Mouse (Mus musculus) CH12.LX (cell line): ENCODE data around the gene Pmepa1. TPM values are rescaled to one million over a fixed set of nuclear protein-coding genes. Genes with fewer than 3 reads are reported as not detected.

ENCODE experiments used
- DNase-seq: peaks from one replicate; pipeline ENCODE4 v3.0.0-alpha.2; 2013; ENCODE audit errors: extremely low read depth
- H3K27ac ChIP-seq: 2 replicates; pipeline ENCODE4 v1.5.1; 2012; ENCODE audit warnings: low read depth, mild to moderate bottlenecking, control low read depth, moderate library complexity; ENCODE audit not compliant: insufficient read depth
- H3K27me3 ChIP-seq: replicated peaks from 2 replicates; pipeline ENCODE3; 2012; ENCODE audit warnings: inconsistent platforms
- H3K36me3 ChIP-seq, 2 experiments: replicated peaks in 1 of 2; 2 replicates each; pipeline versions ENCODE3 to v1.6.1; 2012; ENCODE audit warnings: inconsistent platforms in 1 of 2, low read length in 1 of 2, mild to moderate bottlenecking in 1 of 2, mixed read lengths in 1 of 2, moderate library complexity in 1 of 2; ENCODE audit not compliant: control insufficient read depth in 1 of 2, insufficient read depth in 1 of 2
- H3K4me1 ChIP-seq, 2 experiments: 2 replicates each; pipeline ENCODE4 v1.6.1; 2012; ENCODE audit warnings: inconsistent platforms in 1 of 2, moderate library complexity in 1 of 2; ENCODE audit not compliant: insufficient read depth in 2 of 2, control insufficient read depth in 1 of 2
- H3K4me2 ChIP-seq: 2 replicates; pipeline ENCODE4 v1.6.1; 2012; ENCODE audit warnings: low read depth, mild to moderate bottlenecking, control low read depth; ENCODE audit not compliant: poor library complexity, insufficient read depth, severe bottlenecking
- H3K4me3 ChIP-seq, 3 experiments: fragments of 150-350 bp in 1 of 3; sonication (generic) in 1 of 3; replicated peaks in 1 of 3; 2 replicates each; pipeline versions ENCODE3 to v1.5.1; 2011 to 2012; ENCODE audit warnings: low read depth in 2 of 3, low read length in 2 of 3, mild to moderate bottlenecking in 2 of 3, moderate library complexity in 2 of 3, control low read depth in 1 of 3, improper control_type of control experiment in 1 of 3, inconsistent platforms in 1 of 3, mixed read lengths in 1 of 3; ENCODE audit not compliant: poor library complexity in 1 of 3
- H3K79me2 ChIP-seq: replicated peaks from 2 replicates; pipeline ENCODE4 v1.6.1; 2012; ENCODE audit warnings: mild to moderate bottlenecking, moderate library complexity; ENCODE audit not compliant: control insufficient read depth, poor library complexity, insufficient read depth, severe bottlenecking; ENCODE audit errors: extremely low read depth
- H3K9ac ChIP-seq: 2 replicates; pipeline ENCODE4 v1.6.1; 2012; ENCODE audit warnings: low read depth, mild to moderate bottlenecking, control low read depth, moderate library complexity; ENCODE audit not compliant: insufficient read depth
- H3K9me3 ChIP-seq: replicated peaks from 2 replicates; pipeline ENCODE3; 2012; ENCODE audit warnings: low read length, inconsistent platforms, mixed read lengths
- BHLHE40 ChIP-seq: IDR thresholded peaks from 2 replicates; pipeline ENCODE4 v1.6.1; 2011; ENCODE audit warnings: mild to moderate bottlenecking, low read depth, low read length, improper control_type of control experiment
- CHD1 ChIP-seq: IDR thresholded peaks from 2 replicates; pipeline ENCODE4 v1.6.1; 2012; ENCODE audit warnings: low read depth, low read length, improper control_type of control experiment, inconsistent platforms
- CHD2 ChIP-seq: IDR thresholded peaks from 2 replicates; pipeline ENCODE4 v1.6.1; 2011; ENCODE audit warnings: low read length, improper control_type of control experiment
- CTCF ChIP-seq, 2 experiments: IDR thresholded peaks in 1 of 2; conservative IDR thresholded peaks in 1 of 2; 2 replicates each; pipeline ENCODE4 v1.5.1; 2011 to 2012; ENCODE audit warnings: low read depth in 2 of 2, low read length in 2 of 2, improper control_type of control experiment in 1 of 2, inconsistent platforms in 1 of 2, mild to moderate bottlenecking in 1 of 2, moderate library complexity in 1 of 2
- E2F4 ChIP-seq: IDR thresholded peaks from 2 replicates; pipeline ENCODE4 v1.6.1; 2011; ENCODE audit warnings: low read depth, low read length, improper control_type of control experiment; ENCODE audit not compliant: insufficient replicate concordance
- ELF1 ChIP-seq: IDR thresholded peaks from 2 replicates; pipeline ENCODE4 v1.6.1; 2014; ENCODE audit warnings: low read depth, mild to moderate bottlenecking, inconsistent platforms, low read length, improper control_type of control experiment
- EP300 ChIP-seq: IDR thresholded peaks from 2 replicates; pipeline ENCODE4 v1.6.1; 2011; ENCODE audit warnings: low read length, improper control_type of control experiment
- ETS1 ChIP-seq: conservative IDR thresholded peaks from 2 replicates; pipeline ENCODE4 v1.6.1; 2012; ENCODE audit warnings: low read depth, mild to moderate bottlenecking, inconsistent platforms, low read length, improper control_type of control experiment, moderate library complexity
- GABPA ChIP-seq: IDR thresholded peaks from 2 replicates; pipeline ENCODE4 v1.6.1; 2012; ENCODE audit warnings: low read depth, low read length, improper control_type of control experiment, inconsistent platforms; ENCODE audit not compliant: insufficient replicate concordance
- HCFC1 ChIP-seq: IDR thresholded peaks from 2 replicates; pipeline ENCODE4 v1.6.1; 2012; ENCODE audit warnings: low read depth, mild to moderate bottlenecking, inconsistent platforms, low read length, improper control_type of control experiment
- IRF4 ChIP-seq: IDR thresholded peaks from 2 replicates; pipeline ENCODE4 v1.6.1; 2014; ENCODE audit warnings: low read depth, mild to moderate bottlenecking, inconsistent platforms, low read length, improper control_type of control experiment
- JUN ChIP-seq: IDR thresholded peaks from 2 replicates; pipeline ENCODE4 v1.6.1; 2011; ENCODE audit warnings: low read depth, mild to moderate bottlenecking, low read length, improper control_type of control experiment, moderate library complexity; ENCODE audit not compliant: insufficient read depth
- JUND ChIP-seq: conservative IDR thresholded peaks from 2 replicates; pipeline ENCODE4 v1.6.1; 2011; ENCODE audit warnings: low read depth, low read length, improper control_type of control experiment
- KAT2A ChIP-seq: IDR thresholded peaks from 2 replicates; pipeline ENCODE4 v1.6.1; 2012; ENCODE audit warnings: low read length, improper control_type of control experiment, inconsistent platforms; ENCODE audit not compliant: insufficient replicate concordance
- MAFK ChIP-seq: IDR thresholded peaks from 2 replicates; pipeline ENCODE4 v1.6.1; 2011; ENCODE audit warnings: low read length, improper control_type of control experiment; ENCODE audit not compliant: insufficient replicate concordance
- MAX ChIP-seq: IDR thresholded peaks from 2 replicates; pipeline ENCODE4 v1.6.1; 2011; ENCODE audit warnings: low read length, improper control_type of control experiment
- MAZ ChIP-seq: IDR thresholded peaks from 2 replicates; pipeline ENCODE4 v1.6.1; 2012; ENCODE audit warnings: low read depth, mild to moderate bottlenecking, inconsistent platforms, low read length, improper control_type of control experiment, moderate library complexity
- MEF2A ChIP-seq: IDR thresholded peaks from 2 replicates; pipeline ENCODE4 v1.6.1; 2014; ENCODE audit warnings: low read depth, mild to moderate bottlenecking, inconsistent platforms, low read length, improper control_type of control experiment, borderline replicate concordance
- MXI1 ChIP-seq: IDR thresholded peaks from 2 replicates; pipeline ENCODE4 v1.6.1; 2011; ENCODE audit warnings: mild to moderate bottlenecking, low read depth, low read length, improper control_type of control experiment
- MYC ChIP-seq: IDR thresholded peaks from 2 replicates; pipeline ENCODE4 v1.6.1; 2011; ENCODE audit warnings: low read depth, mild to moderate bottlenecking, improper control_type of control experiment, low read length
- NELFE ChIP-seq: IDR thresholded peaks from 2 replicates; pipeline ENCODE4 v1.6.1; 2011; ENCODE audit warnings: low read depth, low read length, improper control_type of control experiment
- NRF1 ChIP-seq: IDR thresholded peaks from 2 replicates; pipeline ENCODE4 v1.6.1; 2014; ENCODE audit warnings: low read depth, mild to moderate bottlenecking, inconsistent platforms, low read length, improper control_type of control experiment, moderate library complexity
- PAX5 ChIP-seq: IDR thresholded peaks from 2 replicates; pipeline ENCODE4 v1.6.1; 2012; ENCODE audit warnings: low read length, inconsistent platforms, mixed read lengths
- POLR2A ChIP-seq: IDR thresholded peaks from 2 replicates; pipeline ENCODE4 v1.6.1; 2011; ENCODE audit warnings: low read depth, mild to moderate bottlenecking, improper control_type of control experiment, low read length
- POLR2AphosphoS2 ChIP-seq: IDR thresholded peaks from 2 replicates; pipeline ENCODE4 v1.6.1; 2011; ENCODE audit warnings: low read depth, low read length, improper control_type of control experiment
- RAD21 ChIP-seq: IDR thresholded peaks from 2 replicates; pipeline ENCODE4 v1.6.1; 2011; ENCODE audit warnings: low read depth, mild to moderate bottlenecking, low read length, improper control_type of control experiment, moderate library complexity
- RCOR1 ChIP-seq: conservative IDR thresholded peaks from 2 replicates; pipeline ENCODE4 v1.6.1; 2012; ENCODE audit warnings: low read depth, mild to moderate bottlenecking, inconsistent platforms, low read length, improper control_type of control experiment
- SIN3A ChIP-seq: IDR thresholded peaks from 2 replicates; pipeline ENCODE4 v1.6.1; 2012; ENCODE audit warnings: low read length, improper control_type of control experiment, inconsistent platforms
- SMC3 ChIP-seq: IDR thresholded peaks from 2 replicates; pipeline ENCODE4 v1.6.1; 2011; ENCODE audit warnings: low read depth, low read length, improper control_type of control experiment
- TBP ChIP-seq: conservative IDR thresholded peaks from 2 replicates; pipeline ENCODE4 v1.6.1; 2011; ENCODE audit warnings: low read depth, low read length, improper control_type of control experiment
- TCF12 ChIP-seq: IDR thresholded peaks from 2 replicates; pipeline ENCODE4 v1.6.1; 2014; ENCODE audit warnings: low read depth, mild to moderate bottlenecking, inconsistent platforms, low read length, improper control_type of control experiment
- UBTF ChIP-seq: IDR thresholded peaks from 2 replicates; pipeline ENCODE4 v1.6.1; 2012; ENCODE audit warnings: low read depth, mild to moderate bottlenecking, inconsistent platforms, low read length, improper control_type of control experiment, moderate library complexity
- USF1 ChIP-seq: IDR thresholded peaks from 2 replicates; pipeline ENCODE4 v1.6.1; 2014; ENCODE audit warnings: low read depth, mild to moderate bottlenecking, inconsistent platforms, low read length, improper control_type of control experiment
- USF2 ChIP-seq: conservative IDR thresholded peaks from 2 replicates; pipeline ENCODE4 v1.6.1; 2011; ENCODE audit warnings: low read depth, low read length, improper control_type of control experiment
- ZC3H11A ChIP-seq: IDR thresholded peaks from 2 replicates; pipeline ENCODE4 v1.6.1; 2012; ENCODE audit warnings: low read depth, mild to moderate bottlenecking, inconsistent platforms, low read length, improper control_type of control experiment
- ZKSCAN1 ChIP-seq: IDR thresholded peaks from 2 replicates; pipeline ENCODE4 v1.6.1; 2012; ENCODE audit warnings: low read depth, inconsistent platforms, low read length, improper control_type of control experiment, borderline replicate concordance
- ZMIZ1 ChIP-seq: IDR thresholded peaks from 2 replicates; pipeline ENCODE4 v1.6.1; 2012; ENCODE audit warnings: low read depth, mild to moderate bottlenecking, inconsistent platforms, low read length, improper control_type of control experiment
- ZNF384 ChIP-seq: IDR thresholded peaks from 2 replicates; pipeline ENCODE4 v1.6.1; 2012; ENCODE audit warnings: low read depth, low read length, improper control_type of control experiment, inconsistent platforms
- dilution Hi-C: fragments of 300-500 bp; cut with MboI; formaldehyde crosslinking; loops from 2 replicates; pipeline ENCODE4 v1.14.3; 2020; ENCODE audit warnings: low sequenced_read_pairs; ENCODE audit not compliant: extremely low pct_unique_long_range_greater_than_20kb, extremely low pct_ligation_motif_present
- in situ Hi-C: fragments of 300-500 bp; cut with MboI; formaldehyde crosslinking; loops from 3 replicates; pipeline ENCODE4 v1.14.3; 2019; ENCODE audit warnings: low sequenced_read_pairs, low pct_ligation_motif_present, low pct_unique_long_range_greater_than_20kb, mixed read lengths
- polyA plus RNA-seq: library from polyadenylated mRNA; unstranded; fragments of >175 nt; gene quantifications from 2 replicates; pipeline ENCODE4 v1.2.1, GENCODE M21; 2012; ENCODE audit warnings: low read depth; ENCODE audit not compliant: insufficient read length
- total RNA-seq, 2 experiments: library from RNA; depleted of rRNA; stranded (reverse); fragments of 300-350 nt in 1 of 2; fragments of >200 nt in 1 of 2; gene quantifications; 2 replicates each; pipeline ENCODE4 v1.2.3; 2012 to 2014

The Pmepa1 gene
- total and polyA plus RNA-seq, 3 experiments: 1.6 to 11.8 (median 9.9) TPM

DNA sequence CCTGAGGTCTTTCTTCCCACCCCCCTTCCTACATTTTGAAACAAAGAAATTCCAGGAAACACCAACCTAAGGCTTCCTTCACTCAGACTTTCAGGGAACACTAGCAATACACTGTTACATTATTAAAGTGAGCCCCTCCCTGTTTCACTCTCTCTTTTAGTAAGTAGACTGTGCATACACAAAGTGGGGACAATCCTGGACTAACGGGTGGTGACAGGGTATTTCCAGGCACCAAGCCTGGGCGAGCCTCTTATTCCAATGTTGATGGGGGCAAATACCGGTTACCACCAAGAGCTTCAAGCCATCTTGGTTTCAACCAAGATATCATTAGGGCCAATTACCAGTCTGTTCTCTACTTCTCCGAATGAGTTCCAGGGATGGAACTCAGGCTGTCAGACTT is 2.4 kb downstream of the Pmepa1 start:
- peak; percentile 93 for TF ChIP-seq TBP
- TF ChIP-seq BHLHE40: peak; percentile 66
- TF ChIP-seq MXI1: no peak
- no peak for TF ChIP-seq ZC3H11A
- TF ChIP-seq TCF12: peak; percentile 80; the same call in 1 of the 2 replicates
- TF ChIP-seq HCFC1: no peak
- TF ChIP-seq NELFE: no peak
- no peak for TF ChIP-seq USF1
- TF ChIP-seq GABPA: no peak
- TF ChIP-seq ZMIZ1: no peak
- peak; percentile 96 for TF ChIP-seq MAZ
- TF ChIP-seq ELF1: 0 out of 2 replicates have a peak, but pooled peaks have one; percentile 7
- peak; percentile 70; the same call in 1 of the 2 replicates for TF ChIP-seq JUN
- TF ChIP-seq ETS1: peak; percentile 82
- TF ChIP-seq ZKSCAN1: no peak
- TF ChIP-seq E2F4: no peak
- TF ChIP-seq NRF1: no peak
- no peak for TF ChIP-seq CHD1
- TF ChIP-seq POLR2A: 0 out of 2 replicates have a peak, but pooled peaks have one; percentile 15
- TF ChIP-seq MAX: no peak
- no peak for TF ChIP-seq POLR2AphosphoS2
- TF ChIP-seq ZNF384: no peak
- TF ChIP-seq EP300: peak; percentile 84
- TF ChIP-seq IRF4: peak; percentile 95
- TF ChIP-seq CHD2: 0 out of 2 replicates have a peak, but pooled peaks have one; percentile 35
- TF ChIP-seq JUND: peak; percentile 69; the same call in 1 of the 2 replicates
- peak; percentile 93 for TF ChIP-seq UBTF
- 0 out of 2 replicates have a peak, but pooled peaks have one; percentile 50 for TF ChIP-seq RCOR1
- TF ChIP-seq RAD21: no peak
- peak; percentile 88 for TF ChIP-seq MEF2A
- TF ChIP-seq USF2: no peak
- TF ChIP-seq SIN3A: peak; percentile 69
- no peak for TF ChIP-seq SMC3
- TF ChIP-seq MAFK: no peak
- TF ChIP-seq CTCF (conservative IDR thresholded peaks at IDR 0.05 in 1 of 2, IDR thresholded peaks at IDR 0.05 in 1 of 2; ENCODE audit: low read depth in 2 of 2, low read length in 2 of 2): no peak
- TF ChIP-seq KAT2A: no peak
- TF ChIP-seq MYC: peak; percentile 14; the same call in 1 of the 2 replicates
- no peak for TF ChIP-seq PAX5
- TF ChIP-seq, all 38 proteins: peak for 17
- peaks cover 60% of the 10 kb centered on the region for H3K79me2 ChIP-seq
- H3K4me3 ChIP-seq: peak overlapping the region; percentile 80 to 92 (median 91)
- H3K27ac ChIP-seq: peak overlapping the region; percentile 81; the same call in 1 of the 2 replicates
- H3K36me3 ChIP-seq: peaks cover 0 to 19% of the 10 kb centered on the region in 2 experiments
- peaks cover 22 to 64% of the 10 kb centered on the region in 2 experiments for H3K4me1 ChIP-seq
- peak overlapping the region; percentile 69 for H3K4me2 ChIP-seq
- no peaks in the 10 kb centered on the region for H3K9me3 ChIP-seq
- H3K9ac ChIP-seq: peak overlapping the region; percentile 56; the same call in 1 of the 2 replicates
- in situ Hi-C loops: loop anchor here (10.0 kb wide), 1 partner anchor 181 kb away; no protein-coding TSS in a partner anchor
- dilution Hi-C loops: no loop called here
- DNase-seq: peak; percentile 68
- peaks cover 5% of the 10 kb centered on the region for H3K27me3 ChIP-seq
